Mouse (Mus musculus) embryonic facial prominence, embryonic 15.5 days (tissue): ENCODE measurements around the gene Procr. TPM values are rescaled to one million over a fixed set of nuclear protein-coding genes. Genes with fewer than 3 reads are reported as not detected.
"Not testable (repeated sequence)": the region's sequence is repeated elsewhere in the genome, so short reads cannot be mapped to it uniquely, and the experiment has no call there.

Source experiments
- ATAC-seq: fragments of 200-750 bp; cut with Nextera tagmentation; 2 replicates; pipeline ENCODE4 v1.8.0; 2017; ENCODE audit warnings: low read depth, moderate TSS enrichment; ENCODE audit not compliant: insufficient number of reproducible peaks, low FRiP score, low TSS enrichment
- H3K27ac ChIP-seq: fragments of 300-500 bp; sonication (generic); replicated peaks from 2 replicates; pipeline ENCODE4 v1.5.1; 2015; ENCODE audit warnings: mild to moderate bottlenecking, inconsistent platforms
- H3K27me3 ChIP-seq: fragments of 300-500 bp; sonication (generic); 2 replicates; pipeline ENCODE4 v1.6.1; 2015; ENCODE audit warnings: inconsistent platforms
- H3K36me3 ChIP-seq: fragments of 300-500 bp; sonication (generic); 2 replicates; pipeline ENCODE4 v1.6.1; 2015; ENCODE audit warnings: mild to moderate bottlenecking, inconsistent platforms
- H3K4me1 ChIP-seq: fragments of 300-500 bp; sonication (generic); 2 replicates; pipeline ENCODE4 v1.6.1; 2015; ENCODE audit warnings: inconsistent platforms
- H3K4me2 ChIP-seq: fragments of 300-500 bp; sonication (generic); replicated peaks from 2 replicates; pipeline ENCODE4 v1.6.1; 2015; ENCODE audit warnings: mild to moderate bottlenecking, inconsistent platforms
- H3K4me3 ChIP-seq: fragments of 300-500 bp; sonication (generic); replicated peaks from 2 replicates; pipeline ENCODE4 v1.5.1; 2015; ENCODE audit warnings: mild to moderate bottlenecking, inconsistent platforms
- H3K9ac ChIP-seq: fragments of 300-500 bp; sonication (generic); 2 replicates; pipeline ENCODE4 v1.6.1; 2015; ENCODE audit warnings: inconsistent platforms
- H3K9me3 ChIP-seq: fragments of 300-500 bp; sonication (generic); replicated peaks from 2 replicates; pipeline ENCODE4 v1.6.1; 2016; ENCODE audit warnings: inconsistent platforms
- WGBS: fragments of 180-500 bp; shearing (Covaris S2); methylation state at CpG from one replicate; pipeline ENCODE4 v1.1.7; 2015; 5-methylcytosine and 5-hydroxymethylcytosine counted together
- polyA plus RNA-seq: library from polyadenylated mRNA; unstranded; fragments of >200 nt; fragmentation: Nextera tagmentation; extraction: Ambion mirVana; gene quantifications from 2 replicates; pipeline ENCODE4 v1.2.1, GENCODE M21; 2015

The Procr gene
- polyA plus RNA-seq, 1 experiment from 2014 or later = 9.8 TPM

DNA sequence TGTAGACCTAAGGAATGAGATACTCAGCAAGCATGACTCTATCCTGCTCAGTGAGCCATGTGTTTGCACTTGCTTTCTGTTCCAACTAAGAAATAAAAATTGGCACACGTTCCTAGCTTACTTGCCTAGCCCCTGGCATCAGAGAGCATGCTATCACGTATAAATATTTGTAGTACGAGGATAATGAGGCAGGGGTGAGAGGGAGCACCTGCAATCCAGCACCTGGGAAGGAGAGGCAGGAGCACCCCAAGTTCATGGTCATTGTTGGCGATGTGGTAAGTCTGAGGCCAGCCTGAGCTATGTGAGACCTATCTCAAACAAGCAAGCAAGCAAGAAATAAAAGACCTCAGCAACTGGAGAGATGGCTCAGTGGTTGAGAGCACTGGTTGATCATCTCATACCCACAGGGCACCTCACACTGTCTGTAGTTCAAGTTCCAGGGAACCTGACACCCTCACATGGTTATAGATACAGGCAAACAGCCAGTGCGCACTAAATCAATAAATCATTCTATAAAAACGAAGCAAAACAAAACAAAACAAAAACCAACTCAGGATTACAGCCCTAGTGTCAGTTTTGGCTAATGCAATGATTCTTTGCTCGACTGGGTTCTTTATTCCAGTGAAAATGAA is 23.0 kb upstream of the Procr start:
- 0 out of 2 replicates have a peak overlapping the region, but pooled peaks have one; percentile 91 for H3K4me2 ChIP-seq
- 74% methylated on average over 7 of the region's 7 CpGs for WGBS
- peaks cover 7% of the 10 kb centered on the region for H3K36me3 ChIP-seq
- peaks cover 14% of the 10 kb centered on the region; the same call in 1 of the 2 replicates for H3K4me1 ChIP-seq
- no peak overlapping the region for H3K4me3 ChIP-seq
- no peaks in the 10 kb centered on the region for H3K27me3 ChIP-seq
- H3K9ac ChIP-seq = no peak overlapping the region
- H3K9me3 ChIP-seq = no peaks in the 10 kb centered on the region
- H3K27ac ChIP-seq = no peak overlapping the region
- ATAC-seq = no peak

DNA sequence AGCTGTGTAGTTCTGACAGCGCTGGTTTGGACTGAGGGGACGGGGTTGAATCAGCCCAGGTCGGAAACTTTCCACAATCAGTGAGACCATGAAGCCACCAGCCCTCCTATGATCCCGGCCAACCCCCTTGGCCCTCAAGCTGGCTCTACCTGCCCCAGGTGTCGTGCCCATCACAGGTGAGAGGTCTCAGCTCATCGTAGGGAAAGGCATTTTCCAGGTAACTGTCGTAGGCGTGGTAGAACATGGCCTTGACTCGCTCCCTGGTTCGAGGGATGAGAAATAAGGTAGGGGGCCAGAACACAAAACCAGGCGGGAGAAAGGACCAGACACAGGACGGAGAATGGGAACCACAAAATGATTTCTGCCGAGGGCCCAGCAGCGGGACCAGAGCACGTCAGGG is 22.2 kb upstream of the Procr start:
- Histone ChIP-seq H3K4me1 (peaks cover 14% of the 10 kb centered on the region; the same call in 1 of the 2 replicates), H3K4me3 (peak overlapping the region; percentile 97), H3K4me2 (peak overlapping the region; percentile 91), H3K9ac (peak overlapping the region; percentile 56), H3K27me3 (no peaks in the 10 kb centered on the region), H3K9me3 (no peaks in the 10 kb centered on the region), H3K27ac (no peak overlapping the region), H3K36me3 (peaks cover 3% of the 10 kb centered on the region; the same call in 1 of the 2 replicates)
- no peak for ATAC-seq
- WGBS = 5% methylated on average over 15 of the region's 15 CpGs

DNA sequence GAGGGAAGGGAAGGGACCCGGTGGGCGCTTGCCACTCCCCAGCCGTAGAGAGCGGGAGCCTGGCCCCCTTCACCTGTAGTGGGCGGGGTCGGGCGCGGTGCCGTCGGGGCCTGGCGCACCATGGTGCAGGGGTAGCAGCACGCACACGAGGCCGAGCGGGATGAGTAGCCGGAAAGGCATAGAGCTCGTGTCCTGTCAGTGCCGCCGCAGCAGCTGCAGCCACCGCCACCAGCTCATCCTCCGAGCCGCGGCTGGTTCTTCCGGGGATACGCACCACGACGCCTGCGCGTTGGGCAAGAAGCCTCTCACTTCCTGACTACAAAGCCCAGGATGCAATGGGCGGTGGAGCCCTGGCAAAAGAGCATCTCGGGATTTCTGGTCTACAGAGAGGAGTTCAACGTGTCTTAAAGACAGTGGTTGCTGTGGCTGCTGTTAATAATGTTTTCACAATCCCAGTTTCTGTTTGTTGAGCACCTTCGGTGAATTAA is 21.7 kb upstream of the Procr start, which contains the start of gene Edem2:
Gene Edem2 (minus strand): TSS at position 318 of the 488 bp plus-strand sequence.
- WGBS = 0% methylated on average over 30 of the region's 33 CpGs
- peaks cover 14% of the 10 kb centered on the region; the same call in 1 of the 2 replicates for H3K4me1 ChIP-seq
- 0 out of 2 replicates have a peak within 1 kb of the TSS, but pooled peaks have one; percentile 39 for H3K27ac ChIP-seq

DNA sequence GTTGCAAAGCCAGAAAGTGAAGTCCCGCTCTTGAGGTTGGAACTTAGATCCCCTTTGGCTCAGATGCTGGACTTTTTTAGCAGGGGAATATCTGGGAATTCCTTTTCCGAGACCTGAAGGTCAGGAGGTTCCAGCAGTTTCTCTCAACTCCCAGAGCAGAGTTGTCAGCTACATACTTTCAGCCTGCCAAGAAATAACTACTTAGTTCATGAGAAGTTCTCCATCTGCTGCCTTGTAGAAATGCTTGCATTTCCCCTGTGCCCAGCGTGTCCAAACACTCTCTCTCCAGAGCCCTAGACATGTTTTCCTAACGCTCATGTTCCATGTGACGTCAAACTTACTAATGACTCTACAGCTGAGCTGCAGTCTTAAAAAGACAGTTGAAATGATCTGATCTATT is 15.8 kb upstream of the Procr start:
- 72% methylated on average over 5 of the region's 5 CpGs for WGBS
- Histone ChIP-seq H3K4me3 (no peak overlapping the region), H3K4me1 (no peaks in the 10 kb centered on the region), H3K27me3 (no peaks in the 10 kb centered on the region), H3K27ac (no peak overlapping the region), H3K9me3 (no peaks in the 10 kb centered on the region), H3K36me3 (no peaks in the 10 kb centered on the region), H3K9ac (no peak overlapping the region), H3K4me2 (no peak overlapping the region)
- no peak for ATAC-seq

More for the DNA sequence above, 21.7 kb upstream of the Procr start, which contains the start of gene Edem2:
- Histone ChIP-seq H3K36me3 (peaks cover 3% of the 10 kb centered on the region; the same call in 1 of the 2 replicates), H3K9me3 (no peaks in the 10 kb centered on the region), H3K4me2 (peak within 1 kb of the TSS; percentile 91), H3K4me3 (peak within 1 kb of the TSS; percentile 97), H3K27me3 (no peaks in the 10 kb centered on the region), H3K9ac (peak within 1 kb of the TSS; percentile 56)
- ATAC-seq = peak; percentile 77

DNA sequence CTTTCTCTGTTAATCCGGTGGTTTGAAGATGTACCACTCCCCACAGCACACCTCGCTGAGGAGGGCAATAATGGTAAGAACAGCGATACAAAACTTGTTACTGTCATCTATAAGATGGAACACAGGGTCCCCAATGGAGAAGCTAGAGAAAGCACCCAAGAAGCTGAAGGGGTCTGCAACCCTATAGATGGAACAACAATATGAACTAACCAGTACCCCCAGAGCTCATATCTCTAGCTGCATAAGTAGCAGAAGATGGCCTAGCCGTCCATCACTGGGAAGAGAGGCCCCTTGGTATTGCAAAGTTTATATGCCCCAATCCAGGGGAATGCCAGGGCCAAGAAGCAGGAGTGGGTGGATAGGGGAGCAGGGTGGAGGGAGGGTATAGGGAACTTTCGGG is 15.2 kb upstream of the Procr start, which contains the start of gene Gm17581:
Gene Gm17581 (minus strand): TSS at position 101 of the 400 bp plus-strand sequence.
- not testable (repeated sequence) for H3K9me3 ChIP-seq, H3K36me3 ChIP-seq, H3K9ac ChIP-seq, H3K27me3 ChIP-seq, H3K4me3 ChIP-seq, ATAC-seq, H3K27ac ChIP-seq, H3K4me2 ChIP-seq, H3K4me1 ChIP-seq
- WGBS = 86% methylated on average over 5 of the region's 5 CpGs

DNA sequence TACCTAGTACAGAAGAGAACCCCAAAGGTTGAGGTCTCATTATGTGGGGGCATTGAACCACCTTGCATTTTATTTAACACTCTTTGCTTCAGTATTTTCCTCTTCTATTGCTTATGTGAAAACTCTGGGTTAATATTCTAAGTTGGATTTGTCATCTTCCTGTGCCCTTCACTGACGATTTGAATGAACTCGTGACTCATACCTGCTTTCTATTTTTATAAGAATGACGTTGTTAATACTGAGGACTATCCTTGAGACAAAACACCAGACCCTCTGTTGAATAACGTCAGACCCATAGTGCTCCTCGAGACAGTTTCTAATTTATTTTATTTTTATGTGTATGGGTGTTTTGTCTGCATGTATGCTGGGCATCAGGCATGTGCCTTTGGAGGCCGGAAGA is 14.0 kb upstream of the Procr start:
- H3K36me3 ChIP-seq = no peaks in the 10 kb centered on the region
- no peaks in the 10 kb centered on the region for H3K9me3 ChIP-seq
- no peak overlapping the region for H3K4me3 ChIP-seq
- no peaks in the 10 kb centered on the region for H3K27me3 ChIP-seq
- whole genome bisulfite sequencing = 75% methylated on average over 6 of the region's 6 CpGs
- H3K4me1 ChIP-seq = no peaks in the 10 kb centered on the region
- no peak overlapping the region for H3K27ac ChIP-seq
- ATAC-seq = no peak
- no peak overlapping the region for H3K9ac ChIP-seq
- H3K4me2 ChIP-seq = no peak overlapping the region

DNA sequence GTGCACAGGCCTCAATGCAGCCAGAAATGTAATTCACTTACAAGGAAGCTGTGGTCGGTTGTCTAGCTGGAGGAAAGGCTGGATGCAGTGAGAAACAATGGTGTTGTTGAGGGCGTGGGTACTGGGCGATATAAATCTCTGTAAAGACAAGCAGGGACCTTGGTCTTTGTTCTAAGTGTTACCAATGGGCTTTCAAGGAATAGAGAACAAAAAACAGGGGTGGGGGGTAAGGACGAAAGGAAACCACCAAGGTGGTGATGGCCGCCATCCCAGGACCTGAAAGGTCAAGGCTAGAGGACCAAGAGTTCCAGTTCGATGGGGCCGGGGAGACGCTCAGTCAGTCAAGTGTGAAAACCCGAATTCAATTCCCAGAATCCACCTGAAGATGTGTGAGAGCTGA is 13.1 kb upstream of the Procr start:
- Histone ChIP-seq H3K9ac (no peak overlapping the region), H3K27ac (no peak overlapping the region), H3K4me1 (no peaks in the 10 kb centered on the region), H3K27me3 (no peaks in the 10 kb centered on the region), H3K36me3 (no peaks in the 10 kb centered on the region), H3K4me3 (no peak overlapping the region), H3K9me3 (no peaks in the 10 kb centered on the region), H3K4me2 (no peak overlapping the region)
- ATAC-seq = no peak
- 79% methylated on average over 9 of the region's 9 CpGs for WGBS

DNA sequence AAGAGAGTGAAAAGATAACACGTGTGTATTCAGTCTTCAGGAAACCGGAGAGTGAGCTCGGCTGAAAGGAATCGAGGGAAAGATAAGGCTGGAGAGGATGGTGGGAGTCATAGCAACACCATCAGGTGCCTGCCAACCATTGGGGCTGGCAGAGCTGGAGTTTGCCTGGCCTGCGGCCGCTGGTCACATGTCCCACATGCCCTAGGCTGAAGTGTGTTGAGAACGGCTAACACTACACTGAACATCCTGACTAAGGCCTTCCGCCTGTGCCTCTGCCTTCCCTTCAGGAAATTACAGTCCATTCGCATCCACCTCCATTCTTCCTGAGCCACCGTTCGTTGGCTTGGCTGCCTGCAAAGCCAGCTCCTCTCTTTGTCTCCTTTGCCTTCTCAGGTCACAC is 8.7 kb upstream of the Procr start:
- H3K9me3 ChIP-seq = no peaks in the 10 kb centered on the region
- no peak for ATAC-seq
- H3K27ac ChIP-seq = no peak overlapping the region
- 84% methylated on average over 11 of the region's 11 CpGs for WGBS
- H3K4me2 ChIP-seq = no peak overlapping the region
- no peaks in the 10 kb centered on the region for H3K4me1 ChIP-seq
- no peak overlapping the region for H3K9ac ChIP-seq
- H3K36me3 ChIP-seq = no peaks in the 10 kb centered on the region
- H3K27me3 ChIP-seq = no peaks in the 10 kb centered on the region
- no peak overlapping the region for H3K4me3 ChIP-seq

DNA sequence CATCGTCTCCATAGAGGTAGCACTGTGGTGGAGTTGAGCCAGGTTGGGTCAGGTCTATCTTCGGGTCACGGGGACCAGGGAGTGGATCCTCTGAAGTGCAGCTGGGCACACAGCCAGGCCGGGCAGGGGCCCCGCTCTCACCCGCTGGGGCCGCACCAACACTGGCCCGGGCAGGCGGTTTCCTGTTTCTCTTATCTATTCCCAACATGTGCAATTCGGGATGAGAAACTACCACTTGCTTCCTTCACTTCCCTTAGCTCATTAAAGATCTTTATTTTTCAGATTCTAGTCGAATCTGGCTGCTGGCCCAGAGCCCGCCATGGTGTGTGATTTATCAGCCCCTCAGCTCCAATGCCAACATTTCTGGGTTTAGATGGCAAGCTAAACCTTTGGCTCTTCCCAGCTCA is 8.0 kb upstream of the Procr start:
- no peak for ATAC-seq
- H3K4me3 ChIP-seq = no peak overlapping the region
- no peaks in the 10 kb centered on the region for H3K4me1 ChIP-seq
- no peaks in the 10 kb centered on the region for H3K36me3 ChIP-seq
- H3K27me3 ChIP-seq = no peaks in the 10 kb centered on the region
- H3K4me2 ChIP-seq = no peak overlapping the region
- 79% methylated on average over 12 of the region's 12 CpGs for WGBS
- no peak overlapping the region for H3K9ac ChIP-seq
- no peak overlapping the region for H3K27ac ChIP-seq
- no peaks in the 10 kb centered on the region for H3K9me3 ChIP-seq

DNA sequence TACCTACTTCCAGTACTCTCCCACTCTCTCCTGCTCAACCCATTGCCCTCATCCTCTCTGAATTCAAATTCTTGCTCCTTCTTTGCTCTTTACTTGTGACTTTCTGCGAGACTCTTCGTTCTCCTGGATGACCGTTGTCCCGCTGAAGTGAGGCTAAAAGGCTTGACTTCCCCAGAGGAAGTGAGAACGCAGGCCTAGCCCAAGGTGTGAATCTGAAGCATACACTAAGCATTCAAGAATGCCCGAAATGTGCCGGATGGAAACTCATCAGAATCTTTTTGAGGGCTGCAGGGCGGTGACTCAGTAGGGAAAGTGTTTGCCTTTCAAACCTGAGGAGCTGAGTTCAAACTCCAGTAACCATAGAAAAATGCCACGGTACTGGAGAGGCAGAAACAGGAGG is 7.6 kb upstream of the Procr start:
- no peak overlapping the region for H3K9ac ChIP-seq
- no peak for ATAC-seq
- no peaks in the 10 kb centered on the region for H3K4me1 ChIP-seq
- no peak overlapping the region for H3K27ac ChIP-seq
- H3K4me2 ChIP-seq = no peak overlapping the region
- no peak overlapping the region for H3K4me3 ChIP-seq
- no peaks in the 10 kb centered on the region for H3K9me3 ChIP-seq
- H3K36me3 ChIP-seq = no peaks in the 10 kb centered on the region
- no peaks in the 10 kb centered on the region for H3K27me3 ChIP-seq
- WGBS = 80% methylated on average over 9 of the region's 9 CpGs

DNA sequence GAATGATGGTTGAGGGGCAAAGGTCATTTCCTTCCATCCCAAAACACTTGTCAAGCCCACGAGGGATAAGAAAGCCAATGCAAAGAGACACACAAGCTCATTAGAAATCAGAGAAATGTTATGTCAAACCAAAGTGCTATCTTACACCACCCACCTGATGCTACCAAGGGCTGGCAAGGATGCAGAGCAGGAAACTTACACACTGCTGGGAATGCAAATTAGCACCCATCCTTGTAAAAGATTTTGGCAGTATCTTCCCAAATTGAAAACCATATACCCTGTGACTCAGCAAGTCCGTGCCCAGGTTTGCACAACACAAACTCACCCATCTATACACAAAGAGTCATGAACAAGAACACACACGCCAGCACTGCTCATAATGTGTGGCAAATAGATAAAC is 5.4 kb upstream of the Procr start:
- Histone ChIP-seq H3K4me3 (no peak overlapping the region), H3K4me1 (no peaks in the 10 kb centered on the region), H3K4me2 (no peak overlapping the region), H3K9ac (no peak overlapping the region), H3K27ac (no peak overlapping the region), H3K27me3 (no peaks in the 10 kb centered on the region), H3K9me3 (no peaks in the 10 kb centered on the region), H3K36me3 (no peaks in the 10 kb centered on the region)
- WGBS = 53% methylated on average over 3 of the region's 3 CpGs
- no peak for ATAC-seq

DNA sequence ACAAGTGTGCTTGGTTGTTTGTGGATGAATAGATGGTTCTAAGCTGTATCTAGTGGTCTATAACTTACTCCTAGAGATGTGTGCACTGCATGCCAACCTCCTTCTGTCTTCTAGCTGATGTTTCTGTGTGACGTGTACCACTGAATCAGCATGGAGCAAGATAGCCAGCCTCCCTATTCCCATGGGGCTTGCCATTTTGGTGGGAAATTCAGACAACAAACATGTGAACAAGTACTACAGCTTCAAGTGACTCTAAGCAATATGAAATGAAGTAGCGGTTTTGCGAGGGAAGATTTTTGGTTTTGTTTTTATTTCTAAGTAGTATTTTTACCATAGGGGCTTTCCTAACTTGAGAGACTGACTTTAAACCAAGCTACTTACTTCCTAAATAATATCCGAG is 1.5 kb upstream of the Procr start:
- H3K36me3 ChIP-seq = no peaks in the 10 kb centered on the region
- H3K9ac ChIP-seq = no peak overlapping the region
- H3K27ac ChIP-seq = no peak overlapping the region
- peaks cover 12% of the 10 kb centered on the region for H3K4me1 ChIP-seq
- 83% methylated on average over 4 of the region's 4 CpGs for WGBS
- no peak overlapping the region for H3K4me3 ChIP-seq
- H3K27me3 ChIP-seq = no peaks in the 10 kb centered on the region
- H3K9me3 ChIP-seq = no peaks in the 10 kb centered on the region
- no peak for ATAC-seq
- no peak overlapping the region for H3K4me2 ChIP-seq
